Mouse (Mus musculus) embryonic stem cell, embryonic (primary cell): ENCODE measurements around the gene Il6ra.

ENCODE experiments used
- CTCF ChIA-PET, 4 experiments: fragments of 300-600 bp in 2 of 4; fragments of 350-600 bp in 2 of 4; sonication (Branson Sonifier 250); formaldehyde crosslinking; loops; one replicate each; lab custom pipeline; 2022; ENCODE audit warnings: inconsistent platforms in 2 of 4; lab: Charles Lee
- POLR2A ChIA-PET, 4 experiments: fragments of 300-600 bp in 2 of 4; fragments of 350-600 bp in 2 of 4; sonication (Branson Sonifier 250); formaldehyde crosslinking; loops; one replicate each; lab custom pipeline; 2022; ENCODE audit warnings: antibody characterized with exemption in 4 of 4, inconsistent platforms in 1 of 4; lab: Charles Lee

Gene Il6ra

DNA sequence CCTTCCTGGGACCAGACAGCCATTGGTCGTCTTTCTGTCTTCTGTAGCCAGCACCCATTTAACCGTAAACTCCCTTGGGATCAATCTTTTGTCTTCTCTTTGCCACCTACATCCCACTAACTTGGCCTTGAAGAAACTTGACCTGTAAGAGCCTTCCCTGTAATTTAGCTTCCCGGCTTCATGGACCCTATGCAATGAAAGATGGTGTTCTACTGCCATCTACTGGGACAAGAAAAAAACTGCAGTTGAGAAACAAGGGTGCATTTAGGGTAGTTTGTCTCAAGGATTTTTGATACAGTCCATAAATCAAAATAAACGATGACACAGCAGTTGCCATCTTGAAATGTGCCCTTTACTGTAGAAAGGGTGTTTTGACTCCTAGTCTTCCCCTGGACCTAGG, 54.9 kb downstream of the Il6ra start:
- ChIA-PET CTCF (interaction anchor here (0.6 to 3.1 kb wide), 60 partner anchors 8 to 550 kb away, joined by 3 to 45 read pairs (median 4); partner anchors contain the start of genes Il6ra (in 1 of the 4) and Ube2q1 (in 1 of the 4)), POLR2A (interaction anchor here in 3 of 4 experiments (0.6 to 1.4 kb wide), 17 partner anchors 11 to 347 kb away, joined by 3 to 8 read pairs (median 4); no protein-coding TSS in a partner anchor)

DNA sequence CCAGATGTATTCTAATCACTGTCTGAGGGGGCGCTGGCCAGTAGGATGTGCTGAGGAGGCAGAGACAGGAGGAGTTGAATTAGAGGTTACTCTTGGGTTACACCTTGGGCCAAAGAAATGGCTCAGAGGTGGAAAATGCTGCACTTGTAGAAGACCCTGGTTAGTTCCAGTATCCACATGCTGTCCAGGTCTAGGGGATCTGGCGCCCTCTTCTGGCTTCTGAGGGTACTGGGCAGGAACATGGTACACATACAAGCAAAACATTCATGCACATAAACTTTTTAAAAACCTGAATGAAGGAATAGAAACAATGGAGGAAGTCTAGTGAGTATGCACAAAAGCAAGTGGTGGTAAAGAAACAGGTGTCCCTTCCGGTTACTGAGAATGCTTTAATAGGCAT, 55.6 kb downstream of the Il6ra start:
- CTCF ChIA-PET = interaction anchor here in 3 of 4 experiments (0.6 to 3.1 kb wide), 15 partner anchors 8 to 346 kb away, joined by 3 to 45 read pairs (median 8); no protein-coding TSS in a partner anchor

DNA sequence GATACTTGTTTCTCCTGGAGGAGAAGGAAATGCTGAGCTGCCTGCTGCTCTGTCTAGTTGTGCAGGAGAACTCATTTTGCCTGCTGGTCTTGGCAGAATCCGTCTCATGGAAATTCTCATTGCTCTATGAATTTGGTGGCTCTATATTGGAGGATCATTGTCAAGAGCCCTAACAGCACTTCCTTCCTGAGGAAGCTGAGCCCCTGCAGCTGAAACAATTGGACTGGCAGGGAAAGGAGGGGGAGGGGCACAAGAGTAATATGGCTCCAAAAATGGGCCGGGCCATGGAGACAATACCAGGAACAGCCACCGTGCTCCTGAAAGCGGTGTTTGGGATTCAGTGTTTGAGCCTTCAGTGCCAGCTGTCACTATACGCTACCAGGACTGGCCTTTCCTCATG, 59.2 kb downstream of the Il6ra start:
- POLR2A ChIA-PET = interaction anchor here in 3 of 4 experiments (0.5 to 1.5 kb wide), 14 partner anchors 8 to 551 kb away, joined by 3 to 4 read pairs (median 3); partner anchors contain the start of gene Hax1 (in 1 of the 3)
- CTCF ChIA-PET = interaction anchor here in 3 of 4 experiments (0.6 to 1.6 kb wide), 10 partner anchors 11 to 397 kb away, joined by 3 to 6 read pairs (median 4); no protein-coding TSS in a partner anchor

More for the DNA sequence above, 55.6 kb downstream of the Il6ra start:
- POLR2A ChIA-PET = interaction anchor here in 1 of 4 experiments (0.9 kb wide), 2 partner anchors 57 to 68 kb away, joined by 3 to 5 read pairs; no protein-coding TSS in a partner anchor

DNA sequence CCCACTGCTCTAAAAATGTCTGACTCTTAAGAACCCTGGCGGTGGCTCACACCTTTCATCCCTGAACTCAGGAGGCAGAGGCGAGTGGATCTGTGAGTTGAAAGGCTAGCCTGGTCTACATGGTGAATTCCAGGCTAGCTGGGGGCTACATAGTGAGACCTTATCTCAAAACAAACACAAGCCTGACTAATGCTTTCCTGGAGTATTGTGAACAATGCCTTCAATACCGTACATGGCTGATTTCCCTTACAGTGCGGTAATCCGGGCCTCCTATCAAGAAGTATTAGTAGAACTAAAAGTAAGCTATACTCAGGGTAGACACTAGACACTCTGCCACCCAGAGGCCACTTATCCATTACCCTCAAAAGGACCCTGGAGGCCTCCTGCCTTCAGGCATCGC, 64.9 kb downstream of the Il6ra start:
- ChIA-PET CTCF (interaction anchor here in 3 of 4 experiments (0.6 to 1.9 kb wide), 6 partner anchors 8 to 336 kb away, joined by 3 to 8 read pairs (median 4); no protein-coding TSS in a partner anchor), POLR2A (interaction anchor here in 2 of 4 experiments (0.6 to 2.0 kb wide), 7 partner anchors 14 to 58 kb away, joined by 3 to 4 read pairs (median 3); no protein-coding TSS in a partner anchor)

DNA sequence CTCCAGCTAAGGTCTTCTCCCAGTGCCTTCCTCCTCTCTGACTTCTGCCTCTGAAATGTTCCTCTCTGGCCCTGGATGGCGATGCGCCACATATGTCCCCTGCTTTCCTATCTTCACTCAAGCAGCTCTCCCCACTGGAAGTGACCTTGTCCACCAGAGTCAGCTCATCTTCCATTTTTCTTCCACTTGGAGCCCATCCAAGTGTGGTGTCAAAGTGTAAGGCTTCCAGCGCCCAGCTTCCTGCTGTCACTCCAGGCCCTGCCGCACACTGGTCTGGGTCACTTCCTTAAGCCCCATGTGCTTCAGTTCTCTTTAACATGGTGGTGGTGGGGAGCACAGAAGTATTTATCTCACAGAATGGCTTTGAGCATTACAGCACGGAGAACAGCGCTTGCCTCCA, 65.4 kb downstream of the Il6ra start:
- ChIA-PET POLR2A (interaction anchor here in 2 of 4 experiments (0.6 to 2.0 kb wide), 12 partner anchors 13 to 74 kb away, joined by 3 to 6 read pairs (median 3); partner anchors contain the start of genes She (in 1 of the 2) and Ube2q1 (in 1 of the 2)), CTCF (interaction anchor here in 3 of 4 experiments (0.7 to 1.9 kb wide), 5 partner anchors 13 to 336 kb away, joined by 3 to 8 read pairs (median 4); no protein-coding TSS in a partner anchor)

DNA sequence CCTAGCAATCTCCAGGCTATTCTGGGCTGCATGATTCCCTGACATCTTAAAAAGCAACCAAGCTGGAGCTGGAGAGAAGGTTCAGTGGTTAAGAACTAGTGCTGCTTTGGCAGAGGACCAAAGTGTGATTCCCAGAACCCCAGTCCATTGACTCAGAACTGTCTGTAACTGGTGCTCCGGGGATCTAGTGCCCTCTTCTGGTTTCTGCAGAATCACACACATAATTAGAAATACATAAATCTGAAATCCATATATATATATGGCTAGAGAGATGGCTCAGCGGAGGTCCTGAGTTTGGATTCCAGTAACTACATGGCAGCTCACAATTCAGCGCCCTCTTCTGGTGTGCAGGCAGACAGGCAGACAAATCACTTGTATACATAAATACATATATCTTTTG, 65.9 kb downstream of the Il6ra start:
- ChIA-PET CTCF (interaction anchor here in 3 of 4 experiments (0.6 to 1.9 kb wide), 5 partner anchors 14 to 335 kb away, joined by 3 to 6 read pairs (median 4); no protein-coding TSS in a partner anchor), POLR2A (interaction anchor here in 2 of 4 experiments (0.6 to 2.0 kb wide), 12 partner anchors 13 to 354 kb away, joined by 3 to 6 read pairs (median 3); partner anchors contain the start of genes She (in 1 of the 2) and Ube2q1 (in 1 of the 2))

DNA sequence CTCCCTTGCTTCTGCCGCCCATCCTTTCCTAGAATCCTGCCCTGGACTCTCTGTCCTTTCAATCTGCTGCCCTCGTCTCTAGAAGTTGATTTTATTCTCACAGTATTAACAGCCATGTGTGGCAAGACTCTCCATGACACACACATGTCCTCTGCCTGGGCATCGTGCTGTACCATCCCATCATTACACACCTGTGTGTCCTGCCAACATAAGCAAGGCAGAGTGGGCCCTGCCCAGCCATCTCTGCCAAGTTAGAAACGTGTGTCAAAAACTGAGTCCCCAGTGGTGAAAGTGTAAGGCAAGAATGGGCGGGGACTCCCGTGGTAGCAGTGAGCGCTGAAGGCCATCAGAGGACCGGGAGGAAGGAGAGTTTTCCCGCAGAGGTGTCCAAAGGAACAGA, 67.2 kb downstream of the Il6ra start:
- ChIA-PET CTCF (interaction anchor here in 1 of 4 experiments (0.6 kb wide), 1 partner anchor 60 kb away, joined by 7 read pairs; no protein-coding TSS in a partner anchor), POLR2A (interaction anchor here in 1 of 4 experiments (0.7 to 1.6 kb wide), 4 partner anchors 13 to 17 kb away, joined by 3 to 4 read pairs (median 4); partner anchors contain the start of gene She)

DNA sequence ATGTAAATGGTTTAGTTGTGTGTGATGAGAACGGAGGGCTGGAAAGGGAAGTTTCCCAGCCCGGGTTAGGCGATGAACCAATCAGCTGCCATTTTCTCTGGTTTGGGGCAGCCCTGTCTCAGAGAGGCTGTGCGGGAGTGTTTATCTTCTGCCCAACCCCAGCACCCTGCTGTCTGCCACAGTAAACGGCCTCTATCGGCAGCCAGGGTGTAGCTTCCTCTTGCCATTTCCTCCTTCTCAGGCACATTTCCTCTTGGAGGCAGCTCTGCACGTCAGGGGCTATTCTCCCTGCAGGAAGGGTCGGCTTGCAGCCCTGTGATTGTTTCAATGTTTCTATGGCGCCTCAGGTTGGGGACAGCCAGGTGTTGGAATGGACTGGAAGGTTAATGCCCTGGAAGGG, 69.8 kb downstream of the Il6ra start:
- CTCF ChIA-PET = interaction anchor here (0.6 to 4.8 kb wide), 31 partner anchors 10 to 396 kb away, joined by 3 to 48 read pairs (median 4); partner anchors contain the start of gene She (in 2 of the 4)
- POLR2A ChIA-PET = interaction anchor here in 3 of 4 experiments (0.6 to 3.9 kb wide), 32 partner anchors 9 to 438 kb away, joined by 3 to 20 read pairs (median 4); partner anchors contain the start of genes Hax1 (in 2 of the 3) and She (in 1 of the 3)

DNA sequence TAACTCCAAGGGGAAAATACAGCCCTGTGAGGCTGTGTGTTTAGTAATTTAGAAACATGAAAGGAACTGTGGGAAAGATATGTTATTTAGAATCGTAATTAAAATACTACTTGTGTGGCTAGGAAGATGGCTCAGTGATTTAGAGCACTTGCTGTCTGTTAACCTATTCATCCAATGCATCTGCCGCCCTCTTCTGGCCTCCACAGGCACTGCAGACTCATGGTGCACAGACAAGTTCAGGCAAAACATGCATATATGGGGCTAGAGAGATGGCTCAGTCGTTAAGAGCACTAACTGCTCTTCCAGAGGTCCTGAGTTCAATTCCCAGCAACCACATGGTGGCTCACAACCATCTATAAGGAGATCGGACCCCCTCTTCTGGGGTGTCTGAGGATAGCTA, 70.7 kb downstream of the Il6ra start:
- CTCF ChIA-PET = interaction anchor here (0.6 to 4.8 kb wide), 15 partner anchors 9 to 125 kb away, joined by 3 to 48 read pairs (median 4); no protein-coding TSS in a partner anchor
- POLR2A ChIA-PET = interaction anchor here in 3 of 4 experiments (0.6 to 3.9 kb wide), 16 partner anchors 9 to 323 kb away, joined by 3 to 20 read pairs (median 4); partner anchors contain the start of genes She (in 2 of the 3) and Hax1 (in 1 of the 3)

DNA sequence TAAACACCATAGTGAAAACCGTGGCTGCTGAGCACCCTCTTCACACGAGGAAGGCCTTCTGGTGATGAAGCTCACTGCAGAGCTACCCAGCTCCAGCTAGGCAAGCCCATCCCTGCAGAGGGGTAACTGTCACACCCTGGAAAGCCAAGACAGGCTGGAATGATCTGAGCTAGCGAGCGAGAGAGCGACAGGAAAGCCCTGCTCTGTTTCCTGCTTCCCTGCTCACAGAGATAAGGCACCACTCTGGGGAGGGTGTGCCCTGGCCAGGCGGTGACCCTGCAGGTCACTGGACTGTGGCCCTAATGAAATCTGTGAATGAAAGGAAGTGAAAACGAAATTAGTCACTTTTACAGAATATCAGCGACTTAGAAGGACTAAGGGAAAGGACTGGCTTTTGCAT, 77.6 kb downstream of the Il6ra start:
- POLR2A ChIA-PET = interaction anchor here in 3 of 4 experiments (0.8 to 1.7 kb wide), 6 partner anchors 10 to 51 kb away, joined by 3 to 6 read pairs (median 3); no protein-coding TSS in a partner anchor
- CTCF ChIA-PET = interaction anchor here in 2 of 4 experiments (0.8 to 1.3 kb wide), 2 partner anchors 18 kb away, joined by 4 to 5 read pairs; no protein-coding TSS in a partner anchor

DNA sequence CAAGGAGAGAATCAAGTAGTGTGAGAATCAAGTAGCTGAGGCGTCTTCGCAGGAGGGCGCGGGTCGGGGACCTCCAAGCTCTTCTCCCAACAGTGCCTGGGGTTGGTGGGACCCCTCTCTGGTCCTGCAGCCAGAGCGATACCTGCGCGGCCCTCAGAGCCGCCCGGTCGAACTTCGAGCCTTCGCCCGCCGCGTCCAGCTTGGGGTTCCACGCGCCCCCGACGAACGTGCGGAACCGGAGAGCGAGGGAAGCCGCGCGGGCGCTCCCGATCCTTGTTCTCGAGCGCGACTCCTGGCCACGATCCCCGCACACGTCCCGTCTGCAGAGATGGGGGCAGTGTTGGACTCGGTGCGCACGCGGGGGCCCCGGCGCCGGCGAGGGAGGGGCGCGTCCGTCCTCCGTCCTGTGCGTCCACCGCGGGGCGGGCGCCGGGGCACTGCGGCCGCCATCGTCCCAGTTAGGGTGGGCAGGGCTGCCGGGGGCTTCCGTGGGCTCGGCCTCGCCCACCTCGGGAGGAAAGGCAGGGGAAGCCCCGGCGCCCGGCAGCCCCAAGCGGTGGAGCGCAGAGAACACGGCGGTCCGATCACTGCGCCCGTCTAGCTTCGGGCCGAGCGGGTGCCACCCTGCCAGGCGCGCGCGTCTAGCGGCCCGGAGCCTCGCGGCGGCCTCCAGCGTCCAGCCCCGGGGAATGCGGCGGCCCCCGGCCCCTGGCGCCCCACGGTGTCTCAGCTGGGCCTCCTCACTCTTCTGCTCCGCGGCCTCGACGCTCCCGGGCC, 82.0 kb downstream of the Il6ra start, which contains the start of gene She:
Gene She (plus strand): TSS at position 556 of the 777 bp plus-strand sequence.
- POLR2A ChIA-PET = interaction anchor here in 3 of 4 experiments (0.7 to 5.1 kb wide), 25 partner anchors 9 to 615 kb away, joined by 3 to 56 read pairs (median 4); partner anchors contain the start of gene Ube2q1 (in 1 of the 3)
- CTCF ChIA-PET = interaction anchor here in 3 of 4 experiments (0.6 to 1.9 kb wide), 13 partner anchors 9 to 133 kb away, joined by 3 to 11 read pairs (median 3); no protein-coding TSS in a partner anchor

DNA sequence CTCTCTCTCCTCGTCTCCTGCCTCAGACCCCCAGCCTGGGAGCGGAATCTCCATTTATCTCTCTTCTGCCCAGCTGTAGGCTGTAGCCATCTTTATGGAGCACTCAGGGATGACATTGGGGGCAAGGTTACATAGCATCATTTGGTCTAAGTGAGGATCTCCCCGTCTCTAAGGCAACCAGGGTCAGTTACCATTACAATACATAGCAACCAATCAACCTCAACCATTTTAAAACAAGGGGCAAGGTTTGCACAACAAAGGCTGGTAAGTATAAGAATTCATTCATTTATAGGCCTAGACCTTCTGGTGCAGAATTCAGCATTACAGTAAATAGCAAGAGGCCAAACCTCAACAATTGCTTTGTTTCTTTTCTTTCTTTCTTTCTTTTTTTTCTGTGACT, 86.7 kb downstream of the Il6ra start:
- POLR2A ChIA-PET = interaction anchor here in 3 of 4 experiments (0.6 to 2.6 kb wide), 16 partner anchors 8 to 622 kb away, joined by 3 to 10 read pairs (median 4); no protein-coding TSS in a partner anchor

DNA sequence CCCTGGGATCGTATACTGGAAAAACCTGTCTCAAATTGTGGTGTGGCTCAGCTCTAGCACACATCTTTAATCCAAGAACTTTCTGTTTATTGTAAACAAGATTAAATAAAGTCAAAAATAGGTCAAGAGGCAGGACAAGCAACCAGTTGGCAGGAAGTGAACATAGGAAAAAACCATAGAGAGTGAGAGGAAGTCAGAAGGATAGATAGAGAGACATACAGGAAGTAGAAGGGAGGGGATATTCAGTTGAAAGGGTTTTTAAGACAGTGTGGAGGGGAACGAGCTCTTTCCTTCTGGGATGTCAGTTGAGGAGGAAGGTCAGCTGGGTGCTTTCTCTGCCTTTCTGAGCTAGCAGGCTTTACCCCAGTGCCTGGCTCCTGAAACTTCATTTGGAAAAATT, 89.4 kb downstream of the Il6ra start:
- POLR2A ChIA-PET = interaction anchor here (0.6 to 3.9 kb wide), 10 partner anchors 10 to 501 kb away, joined by 3 to 20 read pairs (median 4); partner anchors contain the start of gene Efna3 (in 1 of the 4)
- CTCF ChIA-PET = interaction anchor here in 1 of 4 experiments (0.7 kb wide), 1 partner anchor 14 kb away, joined by 3 read pairs; no protein-coding TSS in a partner anchor

More for the DNA sequence above, 86.7 kb downstream of the Il6ra start:
- CTCF ChIA-PET = interaction anchor here in 1 of 4 experiments (2.8 kb wide), 1 partner anchor 9 kb away, joined by 12 read pairs; no protein-coding TSS in a partner anchor

DNA sequence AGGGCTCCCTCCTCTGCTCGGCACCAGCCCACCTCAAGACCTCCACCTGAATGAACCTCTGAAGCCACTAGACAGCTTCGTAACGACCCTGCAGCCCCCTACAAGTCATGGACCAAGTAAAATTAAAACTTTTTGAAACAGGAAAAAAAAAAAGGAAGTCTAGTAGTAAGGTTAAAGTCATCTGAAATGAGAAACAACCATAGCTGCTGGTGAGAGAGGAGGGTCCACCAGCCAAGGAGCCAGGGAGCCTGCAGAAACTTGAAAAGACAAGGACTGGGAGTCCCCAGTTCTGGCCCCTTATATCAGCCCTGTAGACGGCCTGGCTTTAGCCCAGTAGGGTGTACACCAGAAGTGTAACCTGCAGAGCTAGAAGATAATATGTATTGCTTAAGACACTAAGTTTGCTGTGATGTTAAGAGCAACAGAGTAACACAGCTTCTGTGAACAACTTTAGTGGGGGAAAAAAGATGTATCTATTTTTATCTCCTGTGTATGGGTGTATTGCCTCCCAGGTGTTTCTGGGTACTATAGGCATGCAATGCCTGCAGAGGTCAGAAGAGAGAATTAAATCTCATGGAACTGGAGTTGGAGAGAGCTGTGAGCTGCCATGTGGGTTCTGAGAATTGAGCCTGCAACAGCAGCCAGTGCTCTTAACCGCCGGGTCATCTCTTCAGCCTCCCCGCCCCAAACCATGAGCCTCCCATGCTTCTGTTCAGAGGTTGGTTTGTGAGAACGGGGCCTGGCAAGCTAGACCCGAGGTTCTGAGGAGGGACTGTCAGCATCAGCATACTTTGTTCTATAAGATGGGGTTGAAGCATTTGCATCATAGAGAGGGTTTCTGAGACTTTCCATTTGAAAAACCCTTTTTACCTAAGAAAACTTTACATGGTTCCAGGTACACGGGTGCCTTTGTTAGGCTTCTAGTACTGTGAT, 91.2 kb downstream of the Il6ra start:
- ChIA-PET POLR2A (interaction anchor here in 3 of 4 experiments (0.7 to 6.7 kb wide), 29 partner anchors 9 to 226 kb away, joined by 3 to 56 read pairs (median 4); partner anchors contain the start of genes She (in 3 of the 3), Hax1 (in 1 of the 3) and Il6ra (in 1 of the 3)), CTCF (interaction anchor here in 3 of 4 experiments (0.6 to 2.2 kb wide), 7 partner anchors 9 to 125 kb away, joined by 3 to 9 read pairs (median 4); partner anchors contain the start of gene She (in 1 of the 3))

DNA sequence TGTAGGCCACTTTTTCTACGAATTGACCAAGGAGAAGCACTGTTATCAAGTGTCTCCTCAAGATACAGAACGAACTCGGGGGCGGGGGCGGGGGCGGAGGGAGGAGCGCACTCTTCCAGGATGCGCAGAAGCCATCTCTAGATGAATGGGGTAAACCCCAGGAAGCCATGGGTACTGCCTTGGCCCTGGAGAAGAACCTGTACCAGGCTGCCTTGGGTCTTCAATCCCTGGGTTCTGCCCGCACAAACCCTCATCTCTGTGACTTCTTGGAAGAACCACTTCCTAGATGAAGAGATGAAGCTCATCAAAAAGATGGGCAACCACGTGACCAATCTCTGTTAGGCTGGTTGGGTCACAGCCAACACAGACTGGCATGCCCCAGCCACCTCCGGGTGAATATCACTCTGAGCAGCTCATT, 91.9 kb downstream of the Il6ra start:
- CTCF ChIA-PET = interaction anchor here in 2 of 4 experiments (0.5 to 2.2 kb wide), 8 partner anchors 10 to 122 kb away, joined by 3 to 6 read pairs (median 4); partner anchors contain the start of gene She (in 2 of the 2)
- POLR2A ChIA-PET = interaction anchor here (0.6 to 6.7 kb wide), 30 partner anchors 10 to 380 kb away, joined by 3 to 56 read pairs (median 5); partner anchors contain the start of genes She (in 3 of the 4), Hax1 (in 1 of the 4) and Il6ra (in 1 of the 4)
